Mouse (Mus musculus) MEL-GATA-1-ER (cell line): ENCODE data around the gene Gnpnat1.

Source experiments
- DNase-seq: peaks from one replicate; pipeline ENCODE4 v3.0.0-alpha.2; 2012; ENCODE audit warnings: low read depth; ENCODE audit errors: extremely low read depth

The Gnpnat1 gene

DNA sequence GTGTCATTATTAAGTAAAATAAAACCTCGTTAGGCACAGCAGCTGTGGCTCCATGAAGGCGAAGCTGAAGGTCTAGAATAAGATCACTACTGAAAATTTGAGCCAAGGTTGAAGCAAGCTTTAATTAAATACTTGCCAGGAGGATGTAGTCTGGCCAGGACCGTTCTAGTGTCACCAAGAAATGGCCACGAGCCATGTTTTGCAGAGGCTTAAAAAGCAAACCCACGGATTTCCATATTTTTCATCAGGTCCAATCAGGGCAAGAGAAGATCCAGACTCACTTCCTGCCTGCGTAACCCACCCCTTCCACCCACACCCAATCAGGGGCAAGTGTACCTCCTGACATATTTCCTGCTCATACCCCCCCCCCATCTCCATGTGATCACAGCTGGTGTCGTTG, 1.1 kb downstream of the Gnpnat1 start:
- DNase-seq, result no peak

DNA sequence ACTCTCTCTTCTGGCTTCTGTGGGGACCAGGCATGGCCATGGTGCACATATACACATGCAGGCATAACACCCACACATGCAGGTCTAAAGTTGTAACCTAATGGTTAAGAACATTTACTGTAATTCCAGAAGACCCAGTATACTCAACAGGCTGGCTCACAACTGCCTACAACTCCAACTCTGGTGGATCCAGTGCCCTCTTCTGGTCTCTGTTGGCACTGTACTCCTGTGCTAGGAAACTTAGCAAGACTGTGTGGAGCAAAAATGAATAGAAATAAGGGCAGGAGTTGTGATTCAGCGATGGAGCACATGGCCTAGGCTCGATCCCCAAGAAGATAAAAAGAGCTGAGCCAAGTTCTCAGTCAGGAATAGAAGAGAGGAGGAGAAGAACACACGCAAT, 4.9 kb downstream of the Gnpnat1 start:
- DNase-seq, result peak; percentile 18

DNA sequence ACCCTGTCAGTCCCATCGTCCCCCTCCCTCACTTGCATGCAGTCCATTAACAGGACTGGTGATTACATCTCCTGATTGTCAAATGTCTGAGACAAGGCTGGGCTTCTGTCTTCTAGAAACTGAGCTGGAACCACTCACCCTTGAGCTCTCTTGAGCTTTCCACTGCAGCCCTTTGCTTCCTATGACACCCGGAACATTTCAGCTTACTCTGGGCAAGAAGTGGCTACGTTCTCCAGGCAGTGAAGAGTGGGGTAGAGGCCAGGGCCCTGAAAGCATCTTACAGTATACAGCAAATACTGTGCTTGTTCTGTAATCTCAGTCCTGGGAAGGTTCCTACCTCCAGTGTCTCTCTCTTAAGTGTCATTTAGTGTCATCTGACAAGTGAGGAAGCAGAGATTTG, 15.5 kb downstream of the Gnpnat1 start:
- DNase-seq, result peak; percentile 26

DNA sequence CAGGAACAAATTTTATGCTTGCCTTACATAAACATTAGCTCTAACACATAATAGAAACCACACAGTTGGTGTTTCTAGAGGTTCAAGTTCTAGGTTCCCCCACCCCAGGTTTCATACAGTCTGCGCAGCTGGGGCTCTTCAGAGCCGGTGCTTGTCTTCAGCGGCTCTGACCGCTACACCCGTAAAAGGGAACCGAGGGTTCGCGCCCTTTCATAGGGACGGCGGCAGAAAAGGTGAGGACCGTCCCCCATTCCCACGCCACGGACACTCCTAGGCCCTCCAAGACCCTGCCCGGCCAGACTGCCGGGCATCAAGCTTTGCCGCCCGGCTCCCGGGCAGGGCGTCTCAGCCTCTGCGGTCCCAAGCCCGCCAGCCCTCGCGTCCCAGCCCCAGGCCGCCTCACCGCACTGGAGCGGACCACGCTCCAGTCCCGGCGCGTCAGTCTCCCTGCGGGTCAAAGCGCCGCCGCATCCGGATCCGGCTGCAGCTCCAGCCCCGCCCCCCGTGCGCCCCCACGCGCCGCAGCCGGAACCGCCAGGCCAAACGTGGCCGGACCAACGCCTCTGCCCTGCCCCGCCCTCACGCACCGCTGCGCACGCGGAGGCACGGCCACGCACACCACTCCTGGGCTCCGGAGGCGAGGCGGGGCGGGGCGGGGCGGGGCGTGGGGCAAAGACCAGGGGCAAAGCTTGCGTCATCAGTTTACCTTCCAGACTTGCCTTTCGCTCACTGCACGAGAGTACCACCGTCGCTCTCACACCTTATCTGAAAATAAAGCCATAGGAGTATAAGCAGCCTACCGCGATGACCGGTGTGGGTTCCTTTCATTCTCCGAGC, 16.1 kb downstream of the Gnpnat1 start:
- peak; percentile 33 for DNase-seq

DNA sequence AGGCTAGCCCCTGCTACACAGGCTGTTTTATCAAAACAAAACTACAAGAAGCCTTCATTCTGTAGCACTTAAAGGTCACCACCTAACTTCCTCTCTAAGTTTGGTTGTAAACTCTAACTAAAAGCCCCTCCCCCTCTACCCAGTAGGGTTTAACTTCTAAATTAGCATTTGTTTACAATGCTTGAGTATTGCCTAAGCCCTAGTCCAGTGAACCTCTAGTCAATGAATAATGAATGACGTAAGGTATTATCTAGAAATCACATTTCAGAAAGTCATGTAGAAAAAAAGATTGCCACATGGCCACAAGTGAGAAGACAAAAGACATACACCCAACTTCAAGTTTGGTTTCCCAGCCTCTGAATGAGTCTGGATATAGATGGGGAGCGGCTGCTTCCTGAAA, 17.2 kb downstream of the Gnpnat1 start:
- peak; percentile 20 for DNase-seq

DNA sequence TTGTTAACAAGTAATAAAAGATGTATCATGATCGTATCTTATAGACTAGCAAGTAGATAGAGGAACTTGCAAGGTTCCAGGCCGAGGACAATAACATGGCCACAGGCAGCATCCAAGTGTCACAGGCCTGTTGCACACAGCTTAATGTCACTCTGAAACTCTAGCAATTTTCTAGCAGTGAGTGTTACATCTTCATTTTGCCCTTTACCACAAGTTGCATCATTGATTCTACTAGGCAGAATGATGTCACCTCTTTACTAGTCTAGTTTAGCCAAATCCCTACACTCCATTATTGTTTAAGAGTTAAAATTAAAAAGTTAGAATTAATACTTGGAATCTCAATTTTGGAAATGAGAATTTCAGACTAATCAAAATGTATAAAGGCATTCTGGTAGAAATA, 19.1 kb downstream of the Gnpnat1 start:
- no peak for DNase-seq

DNA sequence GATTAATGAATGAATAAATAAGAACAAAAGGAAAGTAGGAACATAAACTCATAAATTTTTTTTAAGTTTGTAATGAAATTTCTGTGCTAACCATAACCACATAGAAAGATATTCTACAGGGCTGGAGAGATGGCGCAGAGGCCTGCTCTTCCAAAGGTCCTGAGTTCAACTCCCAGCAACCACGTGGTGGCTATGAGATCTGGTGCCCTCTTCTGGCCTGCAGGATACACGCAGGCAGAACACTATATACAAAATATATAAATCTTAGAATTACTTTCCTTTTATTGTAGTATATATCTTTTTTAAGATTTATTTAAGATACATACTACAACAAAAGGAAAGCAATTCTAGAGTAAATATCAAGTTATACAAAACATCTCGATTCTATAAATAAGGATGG, 21.8 kb downstream of the Gnpnat1 start:
- DNase-seq, result peak; percentile 7

DNA sequence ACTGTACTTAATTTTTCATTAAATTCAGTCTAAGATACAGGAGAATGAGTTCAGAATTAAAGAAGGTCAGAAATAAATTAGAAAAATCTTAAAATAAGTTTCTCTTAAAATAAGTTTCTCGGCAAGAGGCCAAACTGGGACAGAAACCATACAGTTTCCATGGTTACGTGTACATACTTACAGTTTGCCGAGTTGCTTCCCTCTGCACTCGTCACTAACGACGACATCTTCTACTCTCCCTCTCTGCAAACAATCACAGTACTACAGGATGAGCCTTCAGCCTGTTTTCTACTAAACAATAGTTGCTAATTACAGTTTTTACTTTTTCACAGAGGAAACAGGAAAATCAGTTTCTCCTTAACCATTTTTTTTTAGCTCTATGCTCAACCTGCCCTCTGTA, 24.0 kb downstream of the Gnpnat1 start:
- no peak for DNase-seq

DNA sequence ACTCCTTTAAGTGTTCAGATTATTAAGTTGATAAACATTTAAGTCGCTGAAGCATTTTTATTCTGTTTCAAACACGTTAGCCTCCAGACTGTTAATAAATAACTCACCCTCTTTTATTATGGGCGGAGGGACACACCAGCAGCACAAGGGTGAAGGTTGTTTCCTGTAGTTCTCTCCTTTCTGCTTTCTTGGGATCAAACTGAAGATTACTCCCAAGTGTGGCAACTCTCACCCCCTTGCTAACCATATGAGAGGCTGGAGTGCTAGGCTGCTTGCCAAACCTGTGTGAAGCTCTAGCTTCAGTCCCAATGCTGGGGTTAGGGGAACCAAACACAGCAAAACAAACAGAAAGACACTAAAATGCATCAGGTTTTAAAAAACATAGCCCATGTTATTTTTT, 25.9 kb downstream of the Gnpnat1 start:
- DNase-seq, result no peak

DNA sequence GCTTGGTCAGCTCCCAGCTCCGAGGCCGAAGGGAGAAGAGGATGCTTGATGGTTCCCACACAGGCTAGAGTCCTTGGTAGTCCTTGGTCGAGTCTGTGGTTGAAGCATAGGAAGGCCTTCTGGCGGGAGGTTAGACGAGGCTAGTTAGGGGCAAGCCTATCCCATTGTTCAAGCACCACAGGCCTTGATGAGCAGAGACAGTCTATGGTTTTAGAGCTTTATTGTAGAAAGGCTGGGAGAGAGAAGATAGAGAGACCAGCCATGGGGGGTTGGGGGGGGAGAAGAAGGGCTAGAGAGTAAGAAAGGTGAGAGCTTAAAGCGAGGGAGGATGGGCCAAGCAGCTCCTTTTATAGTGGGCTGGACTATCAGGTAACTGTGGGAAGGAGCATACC, 39.5 kb downstream of the Gnpnat1 start:
- DNase-seq, result no peak

DNA sequence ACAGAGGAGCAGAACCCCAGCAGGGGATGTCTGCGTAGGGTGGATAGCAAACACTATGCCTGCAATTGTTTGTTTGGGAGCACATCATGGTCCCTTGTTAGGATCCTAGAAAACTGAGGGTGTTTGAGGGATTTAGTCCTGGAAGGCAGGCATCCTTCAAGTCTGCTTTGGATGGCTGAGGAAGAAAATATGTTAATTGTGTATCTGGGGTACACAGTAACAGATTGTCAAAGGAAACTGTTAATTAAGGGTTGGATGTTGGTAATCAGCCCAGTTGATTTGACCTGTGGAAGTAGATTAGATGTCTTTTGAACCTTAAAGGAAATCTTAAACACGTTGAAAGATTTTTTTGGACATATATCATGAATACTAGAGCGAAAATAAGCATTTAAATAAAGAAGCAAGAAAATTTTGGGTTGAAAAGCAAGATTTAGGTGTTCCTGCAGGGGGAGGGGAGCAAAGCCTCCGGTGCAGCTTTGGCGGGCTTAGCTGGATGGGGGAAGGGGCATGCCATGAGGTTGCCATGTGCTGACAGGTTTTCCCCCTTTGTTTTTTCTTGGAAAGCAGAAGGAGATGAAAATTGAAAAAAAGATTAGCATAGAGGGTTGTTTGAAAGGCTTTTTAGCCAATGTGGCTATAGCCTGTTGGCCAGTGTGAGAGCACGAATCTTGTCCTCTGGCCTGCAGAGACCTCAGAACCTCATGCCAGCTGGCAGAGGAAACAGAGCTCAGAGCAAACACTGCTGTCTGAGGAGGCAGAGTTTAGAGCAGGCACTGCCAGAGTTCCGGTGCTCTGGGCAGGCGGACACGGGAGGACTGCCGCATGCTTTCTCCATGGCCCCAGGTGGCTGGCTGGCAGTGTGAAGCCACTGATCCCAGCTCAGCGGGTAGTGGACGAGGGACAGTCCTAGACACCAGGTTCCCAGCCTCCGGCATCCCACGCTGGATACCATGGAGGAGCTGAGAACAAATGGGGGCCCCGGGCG, 40.2 kb downstream of the Gnpnat1 start:
- DNase-seq, result no peak

DNA sequence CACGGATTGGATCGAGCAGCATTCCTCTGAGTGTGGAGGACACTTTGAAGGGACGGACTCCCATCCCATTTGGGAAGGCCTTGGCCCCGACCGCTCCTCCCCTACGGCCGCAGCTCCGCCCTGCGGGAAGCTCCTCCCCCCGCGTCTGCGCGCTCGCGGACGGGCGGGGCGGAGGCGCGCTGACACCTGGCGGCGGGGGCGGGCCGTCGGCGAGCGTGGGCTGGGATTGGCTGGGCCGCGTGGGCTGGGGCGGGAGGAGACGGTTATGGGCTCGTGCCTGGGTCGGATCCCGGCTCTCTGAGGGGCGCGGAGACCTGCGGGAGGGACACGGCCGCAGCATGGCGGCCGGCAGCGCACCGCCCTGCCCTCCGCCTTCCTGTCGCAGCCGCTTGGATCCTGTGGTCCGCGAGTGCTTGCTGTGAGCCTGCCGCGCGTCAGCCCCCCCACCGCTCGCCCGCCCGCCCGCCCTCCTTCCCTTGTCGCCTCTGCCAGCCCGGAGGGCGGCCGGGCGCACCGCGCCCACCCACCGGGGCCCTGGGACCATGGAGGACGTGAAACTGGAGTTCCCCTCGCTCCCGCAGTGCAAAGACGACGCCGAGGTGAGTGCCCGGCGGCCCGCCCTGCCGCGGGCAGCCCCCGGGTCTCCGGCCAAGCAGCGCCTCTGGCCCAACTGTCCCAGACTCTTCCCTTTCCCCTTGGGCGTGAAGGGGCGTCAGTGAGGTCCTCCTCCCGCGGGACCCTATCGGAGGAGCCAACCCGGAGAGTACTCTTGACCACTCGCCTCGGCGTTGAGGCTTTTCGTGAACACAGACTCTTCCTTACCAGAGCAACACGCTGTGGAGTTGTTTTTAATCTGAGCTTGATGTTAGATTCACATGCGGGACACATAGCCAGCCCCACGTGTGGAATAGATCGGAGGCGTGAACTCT, 53.5 kb downstream of the Gnpnat1 start, which contains the start of gene Styx:
Gene Styx (plus strand): TSS at position 163 of the 929 bp plus-strand sequence.
- DNase-seq, result peak; percentile 47

DNA sequence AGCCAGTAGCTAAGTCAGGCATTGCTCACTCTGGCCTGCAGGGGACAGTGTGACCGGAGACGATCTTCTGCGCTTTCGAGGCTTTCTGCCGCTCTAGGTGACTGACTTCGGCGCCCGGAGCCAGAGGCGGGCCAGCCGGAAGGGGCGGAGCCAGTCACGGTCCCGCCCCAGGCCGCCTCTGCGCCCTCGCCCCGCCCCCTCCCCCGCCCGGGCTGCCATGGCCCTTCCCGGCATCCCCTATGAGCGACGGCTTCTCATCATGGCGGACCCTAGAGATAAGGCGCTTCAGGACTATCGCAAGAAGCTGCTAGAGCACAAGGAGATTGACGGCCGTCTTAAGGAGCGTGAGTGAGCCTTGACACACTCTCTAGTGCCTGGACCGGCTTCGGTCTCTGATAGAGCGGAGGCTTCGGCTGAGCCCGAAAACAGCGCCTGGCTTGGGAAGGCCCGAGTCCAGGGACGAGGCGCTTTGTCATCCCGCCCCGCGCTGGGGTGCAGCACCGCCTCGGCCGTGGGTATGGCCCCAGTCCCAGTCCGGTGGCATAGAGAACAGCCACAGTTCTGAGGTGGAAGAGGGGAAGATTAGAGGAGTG, 75.0 kb downstream of the Gnpnat1 start, which contains the start of gene Psmc6:
Gene Psmc6 (plus strand): TSS at position 200 of the 593 bp plus-strand sequence.
- peak; percentile 80 for DNase-seq

DNA sequence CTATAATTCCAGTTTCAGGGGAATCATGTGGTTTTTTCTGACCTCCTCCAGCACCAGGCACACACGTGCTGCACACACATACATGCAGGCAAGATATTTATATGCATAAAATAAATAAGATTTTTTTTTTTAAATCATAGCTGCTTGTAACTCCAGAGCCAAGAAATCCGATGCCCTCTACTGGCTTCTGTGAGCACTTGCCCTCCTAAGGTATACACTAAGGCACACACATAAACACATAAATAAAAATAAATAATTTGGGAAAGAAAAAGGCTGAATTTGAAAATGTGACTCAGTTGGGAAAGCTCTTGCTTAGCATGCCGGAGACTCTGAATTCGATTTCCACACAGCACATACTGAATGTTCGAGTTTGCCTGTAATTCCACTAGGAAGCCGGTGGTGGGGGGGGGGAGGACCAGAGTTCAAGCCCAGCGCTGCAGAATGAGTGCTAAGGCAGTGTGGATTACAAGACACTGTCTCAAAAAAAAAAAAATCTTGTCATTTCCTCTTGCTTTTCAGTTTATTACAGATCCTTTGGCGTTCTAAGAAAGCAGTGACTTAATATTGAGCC, 75.6 kb downstream of the Gnpnat1 start:
- no peak for DNase-seq

DNA sequence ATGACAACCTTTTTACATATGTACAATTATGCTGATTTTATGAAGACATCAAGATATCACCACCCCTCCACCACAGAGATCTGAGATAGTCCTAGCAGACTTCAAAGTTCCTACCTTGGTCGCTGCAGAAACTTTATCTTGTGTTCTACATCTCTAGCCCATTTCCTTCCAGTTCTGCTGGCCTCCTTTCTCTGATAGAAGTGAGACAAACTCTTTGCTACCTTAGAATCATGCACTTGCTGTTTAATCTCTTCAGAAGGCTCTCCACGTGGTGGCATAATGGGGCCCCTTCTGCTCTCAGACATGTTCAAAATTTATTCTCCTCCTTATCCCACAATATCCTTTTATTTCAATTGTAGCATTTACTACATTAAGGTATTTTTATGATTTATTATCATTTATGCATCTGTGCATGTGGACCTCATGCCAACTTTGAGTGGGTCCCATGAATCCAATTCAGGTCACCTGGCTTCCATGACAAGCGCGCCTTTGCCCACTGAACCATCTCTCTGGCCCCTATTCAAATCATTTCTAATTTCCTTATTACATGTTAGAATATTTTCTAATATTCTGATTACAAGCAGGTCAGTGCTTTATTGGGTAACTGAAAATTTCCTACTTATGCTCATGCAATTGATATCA, 76.5 kb downstream of the Gnpnat1 start:
- no peak for DNase-seq
